Mouse (Mus musculus) cortical plate, adult 2 months (tissue): Measurements from ENCODE around the gene Arhgef26.

Source experiments
- CTCF ChIP-seq: fragments of 200-500 bp; IDR thresholded peaks from 2 replicates; pipeline ENCODE4 v1.5.1; 2011; ENCODE audit warnings: mild to moderate bottlenecking, control low read depth, low read length; ENCODE audit not compliant: insufficient read depth; ENCODE audit errors: extremely low read depth
- POLR2A ChIP-seq: fragments of 200-500 bp; IDR thresholded peaks from 2 replicates; pipeline ENCODE4 v1.6.1; 2011; ENCODE audit warnings: mild to moderate bottlenecking, low read length, control low read depth; ENCODE audit not compliant: insufficient read depth; ENCODE audit errors: extremely low read depth

DNA sequence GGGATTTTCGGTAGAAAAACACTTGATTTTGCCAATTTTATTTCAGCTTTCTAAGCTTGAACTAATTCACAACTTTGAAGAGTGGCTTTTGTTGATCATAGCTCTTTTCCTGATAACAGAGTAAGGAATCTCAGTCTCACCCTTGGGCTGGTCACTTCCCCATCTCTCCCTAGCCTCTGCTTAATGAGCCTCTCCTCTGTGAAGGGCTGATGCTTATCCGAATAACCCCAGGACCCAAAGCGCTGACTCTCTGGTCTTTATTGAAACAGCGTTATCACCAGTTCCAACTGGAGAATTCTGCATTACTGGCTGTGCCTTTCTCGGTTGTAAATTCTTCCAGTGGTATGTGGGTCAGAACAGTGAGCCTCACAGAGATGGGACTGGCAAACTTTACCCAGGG lies 57.2 kb downstream of the Arhgef26 start:
- no peak for TF ChIP-seq CTCF
- no peak for TF ChIP-seq POLR2A
